Mouse (Mus musculus) gastrocnemius, adult 18-20 months (tissue): ENCODE data around the gene Gm45337. TPM values are rescaled to one million over a fixed set of nuclear protein-coding genes. Genes with fewer than 3 reads are reported as not detected.
A peak's percentile ranks its signal among the peaks of the same experiment; 100 is the strongest.
"Not testable (repeated sequence)": the region's sequence is repeated elsewhere in the genome, so short reads cannot be mapped to it uniquely, and the experiment has no call there.

ENCODE experiments used
- DNase-seq: peaks from one replicate; pipeline ENCODE4 v3.0.0; 2021; ENCODE audit warnings: low spot score
- long read RNA-seq, 2 experiments: library from polyadenylated mRNA; stranded (forward); transcript quantifications; one replicate each; pipeline ENCODE4 v2.0.0; 2021
- total RNA-seq, 2 experiments: library from RNA; stranded (reverse); gene quantifications; 2 replicates each; pipeline ENCODE4 v1.2.3; 2021

The Gm45337 gene
- not detected for total RNA-seq
- long read RNA-seq, experiment 1 = 0 reads
- long read RNA-seq, experiment 2 = 0 reads

DNA sequence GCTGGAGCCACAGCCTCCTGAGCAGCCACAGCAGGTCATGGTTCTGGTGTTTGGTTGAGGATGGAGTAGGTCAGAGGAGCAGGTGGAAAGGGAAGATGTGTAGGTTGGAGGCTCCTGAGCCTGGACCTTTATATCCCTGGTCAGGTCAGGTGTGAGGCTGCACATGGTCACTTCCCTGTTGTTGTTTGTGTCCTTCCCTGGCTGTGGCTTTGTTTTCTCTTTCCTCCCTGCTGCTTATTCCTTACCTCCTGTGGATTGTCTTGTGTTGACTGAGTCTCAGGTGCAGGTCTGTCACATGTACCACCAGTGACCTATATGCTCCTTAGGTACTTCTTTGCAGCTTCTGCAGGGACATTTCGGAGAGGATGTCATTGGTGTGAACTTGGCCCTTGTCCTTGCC, at the start of gene Gm45337:
Gene Gm45337, minus strand, starts transcription at position 101 of the 400 bp plus-strand sequence.
- DNase-seq = no peak

DNA sequence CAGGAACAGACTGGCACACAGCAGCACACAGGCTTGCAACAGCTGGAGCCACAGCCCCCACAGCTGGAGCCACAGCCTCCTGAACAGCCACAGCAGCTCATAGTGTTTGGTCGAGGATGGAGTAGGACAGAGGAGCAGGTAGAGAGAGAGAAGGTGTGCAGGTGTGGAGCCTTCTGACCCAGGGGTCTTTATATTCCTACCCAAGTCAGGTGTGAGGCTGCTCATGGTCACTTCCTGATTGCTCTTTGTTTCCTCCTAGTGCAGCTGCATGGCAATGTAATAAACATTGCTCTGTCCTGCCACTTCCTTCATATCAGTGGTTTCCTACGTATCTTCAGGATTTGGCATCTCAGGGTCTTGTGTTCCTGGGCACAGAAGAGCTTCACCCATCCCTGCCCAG, 45.9 kb upstream of the Gm45337 start, which contains the start of gene Gm10153:
Gene Gm10153, minus strand, starts transcription at position 101 of the 400 bp plus-strand sequence.
- no peak for DNase-seq

DNA sequence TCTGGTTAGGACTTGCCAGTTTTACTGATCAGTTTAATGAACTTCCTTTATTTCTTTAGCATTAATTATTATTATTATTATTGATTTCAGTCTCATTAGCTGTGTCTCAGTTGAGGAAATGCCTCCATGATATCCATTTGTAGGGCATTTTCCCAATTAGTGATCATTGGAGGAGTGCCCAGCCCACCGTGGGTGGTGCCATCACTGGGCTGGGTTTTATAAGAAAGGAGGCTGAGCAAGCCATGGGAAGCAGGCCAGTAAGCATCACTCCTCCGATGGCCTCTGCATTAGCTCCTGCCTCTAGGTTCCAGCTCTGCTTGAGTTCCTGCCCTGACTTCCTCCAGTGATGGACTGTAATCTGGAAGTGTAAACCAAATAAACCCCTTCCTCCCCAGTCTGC, 43.7 kb upstream of the Gm45337 start:
- DNase-seq = no peak

DNA sequence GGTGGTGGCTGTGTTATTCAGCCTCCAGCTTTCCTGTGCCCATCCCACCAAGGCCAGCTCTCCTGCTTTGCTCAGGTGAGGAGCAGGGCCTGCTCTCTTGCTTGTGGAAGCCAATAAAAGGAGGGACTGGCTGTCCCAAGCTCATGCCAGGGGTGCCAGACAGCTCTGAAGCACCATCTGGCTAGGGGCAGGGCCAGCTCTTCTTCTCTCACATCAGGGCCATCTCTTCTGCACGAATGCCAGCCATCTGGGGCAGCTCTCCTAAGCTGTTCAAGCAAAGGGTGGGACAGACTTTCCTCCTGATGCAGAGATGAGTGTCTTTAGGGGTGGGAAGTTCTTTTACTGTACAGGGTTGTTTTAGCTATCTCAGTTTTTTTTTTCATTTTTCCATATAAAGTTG, 36.6 kb upstream of the Gm45337 start:
- DNase-seq = no peak

DNA sequence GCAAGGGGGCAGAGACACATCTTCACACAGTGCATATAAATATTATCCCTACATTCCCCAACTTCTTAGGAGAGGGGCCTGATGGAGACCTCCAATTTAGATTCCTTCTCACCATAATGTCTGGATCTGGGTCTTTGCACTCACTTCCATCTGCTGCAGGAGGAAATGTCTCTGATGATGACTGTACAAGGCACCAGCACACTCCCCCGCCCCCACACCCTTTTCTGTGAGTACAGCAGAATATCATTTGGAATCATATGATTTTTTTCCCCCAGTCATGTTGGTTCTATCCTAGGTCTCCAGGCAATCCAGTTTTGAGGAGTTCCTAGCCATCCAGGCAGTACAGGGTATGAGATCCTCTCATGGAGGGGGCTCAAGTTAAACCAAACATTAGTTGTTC, 34.3 kb upstream of the Gm45337 start:
- no peak for DNase-seq

DNA sequence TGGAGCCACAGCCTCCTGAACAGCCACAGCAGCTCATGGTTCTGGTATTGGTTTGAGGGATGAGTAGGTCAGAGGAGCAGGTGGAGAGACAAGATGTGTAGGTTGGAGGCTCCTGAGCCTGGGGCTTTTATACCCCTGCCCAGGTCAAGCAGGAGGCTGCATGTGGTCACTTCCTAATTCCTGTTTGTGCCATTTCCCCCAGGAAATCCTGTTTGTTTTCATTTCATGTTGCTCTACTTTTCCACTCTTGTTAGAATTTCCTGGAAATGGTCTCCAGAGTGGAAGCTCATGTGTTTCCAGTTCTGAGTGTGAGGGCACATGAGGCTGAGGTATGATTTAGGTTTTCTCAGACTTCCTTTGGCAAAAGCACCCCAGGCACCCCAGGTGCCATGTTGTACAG, 31.5 kb upstream of the Gm45337 start, which contains the start of gene Krtap5-2:
Gene Krtap5-2, minus strand, starts transcription at position 101 of the 400 bp plus-strand sequence.
- not testable (repeated sequence) for DNase-seq

DNA sequence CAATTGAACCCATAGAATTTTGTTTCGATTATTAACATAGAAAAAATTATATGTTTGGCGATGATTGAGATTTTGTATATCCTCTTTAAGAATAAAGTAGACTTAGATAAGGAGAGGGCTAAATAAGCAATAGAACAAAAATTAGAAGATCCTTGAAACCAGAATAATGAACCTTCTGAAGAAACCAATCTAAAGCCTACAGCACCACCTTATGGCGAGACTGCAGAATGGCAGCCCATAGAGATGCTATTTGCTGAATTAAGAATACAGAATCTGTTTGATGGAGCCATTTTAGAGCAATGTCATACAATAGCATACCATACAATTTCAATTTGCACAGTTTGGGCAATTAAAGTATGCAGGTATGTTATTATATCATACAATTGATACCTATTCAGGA, 25.4 kb upstream of the Gm45337 start:
- no peak for DNase-seq

DNA sequence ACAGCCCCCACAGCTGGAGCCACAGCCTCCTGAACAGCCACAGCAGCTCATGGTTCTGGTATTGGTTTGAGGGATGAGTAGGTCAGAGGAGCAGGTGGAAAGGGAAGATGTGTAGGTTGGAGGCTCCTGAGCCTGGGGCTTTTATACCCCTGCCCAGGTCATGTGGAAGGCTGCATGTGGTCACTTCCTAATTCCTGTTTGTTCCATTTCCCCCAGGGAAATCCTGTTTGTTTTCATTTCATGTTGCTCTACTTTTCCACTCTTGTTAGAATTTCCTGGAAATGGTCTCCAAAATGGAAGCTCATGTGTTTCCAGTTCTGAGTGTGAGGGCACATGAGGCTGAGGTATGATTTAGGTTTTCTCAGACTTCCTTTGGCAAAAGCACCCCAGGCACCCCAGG, 21.2 kb upstream of the Gm45337 start, which contains the start of gene Gm4553:
Gene Gm4553, minus strand, starts transcription at position 101 of the 400 bp plus-strand sequence.
- not testable (repeated sequence) for DNase-seq

DNA sequence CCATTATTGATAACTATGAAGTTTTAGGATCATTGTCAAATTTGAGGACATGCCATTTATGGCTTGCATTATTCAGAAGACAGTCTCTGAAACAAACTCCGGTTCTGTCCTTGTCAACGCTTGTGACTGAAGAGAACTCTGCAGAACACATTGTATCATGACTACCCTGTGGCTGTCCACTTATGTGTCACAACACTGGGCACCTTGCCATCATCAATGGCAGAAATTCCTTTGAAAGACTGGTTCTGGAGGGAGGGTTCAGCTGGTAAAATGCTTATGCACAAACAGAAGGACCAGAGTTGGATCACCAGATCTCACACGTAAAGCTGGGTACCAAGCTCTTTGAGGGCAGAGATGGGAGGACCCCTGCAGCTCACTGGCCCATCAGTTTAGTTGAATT, 15.0 kb upstream of the Gm45337 start:
- DNase-seq = no peak

DNA sequence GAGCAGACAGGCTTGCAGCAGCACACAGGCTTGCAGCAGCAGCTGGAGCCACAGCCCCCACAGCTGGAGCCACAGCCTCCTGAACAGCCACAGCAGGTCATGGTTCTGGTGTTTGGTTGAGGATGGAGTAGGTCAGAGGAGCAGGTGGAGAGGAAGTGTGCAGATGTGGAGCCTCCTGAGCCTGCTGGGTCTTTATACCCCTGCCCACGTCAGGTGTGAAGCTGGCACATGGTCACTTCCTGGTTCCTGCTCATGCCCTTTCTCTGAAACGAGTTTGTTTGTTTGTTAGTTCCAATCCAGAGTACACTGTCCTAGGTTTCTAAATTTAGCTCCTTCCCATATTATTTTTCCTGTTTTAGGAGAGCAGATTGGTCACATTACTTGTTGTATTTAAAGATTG, 12.6 kb upstream of the Gm45337 start, which contains the start of gene Gm29735:
Gene Gm29735, minus strand, starts transcription at position 101 of the 400 bp plus-strand sequence.
- not testable (repeated sequence) for DNase-seq

DNA sequence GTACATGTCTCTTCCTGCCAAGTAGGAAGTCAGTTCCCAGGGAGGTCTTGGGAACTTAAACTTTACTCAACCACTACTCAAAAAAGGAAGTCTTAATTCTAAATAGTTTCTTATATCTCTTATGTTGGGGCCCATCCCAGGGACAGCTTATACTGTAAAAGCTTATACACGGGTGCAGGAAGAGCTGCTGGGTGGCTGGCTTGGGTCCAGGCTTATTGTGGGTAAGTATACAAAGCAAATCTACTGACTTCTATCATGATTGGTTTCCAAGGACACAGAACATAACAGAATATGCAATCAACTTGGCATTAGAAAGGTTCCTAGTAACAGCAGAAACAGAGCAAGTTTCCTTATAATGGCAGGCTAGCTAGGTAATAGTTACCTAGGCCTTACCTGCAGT, 10.9 kb upstream of the Gm45337 start:
- no peak for DNase-seq

DNA sequence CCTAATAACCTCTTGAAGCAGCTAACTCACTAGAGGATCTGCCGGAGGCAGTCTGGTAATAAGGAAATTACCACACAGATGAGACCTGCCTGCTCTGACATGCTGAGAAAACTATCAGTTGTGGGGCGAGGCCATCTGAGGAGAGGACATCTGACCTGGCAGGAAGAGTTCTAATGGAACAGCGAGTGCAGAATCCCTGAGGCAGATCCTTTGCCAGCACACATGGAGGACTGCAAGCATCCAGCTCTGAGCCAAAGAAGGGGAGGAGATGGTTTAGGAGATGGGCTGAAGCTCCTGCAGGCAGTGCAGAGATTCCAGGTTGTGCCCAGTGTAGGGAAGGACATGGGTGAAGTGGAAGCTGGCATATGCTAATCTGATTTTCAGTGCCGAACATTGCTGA, 7.8 kb upstream of the Gm45337 start:
- no peak for DNase-seq

DNA sequence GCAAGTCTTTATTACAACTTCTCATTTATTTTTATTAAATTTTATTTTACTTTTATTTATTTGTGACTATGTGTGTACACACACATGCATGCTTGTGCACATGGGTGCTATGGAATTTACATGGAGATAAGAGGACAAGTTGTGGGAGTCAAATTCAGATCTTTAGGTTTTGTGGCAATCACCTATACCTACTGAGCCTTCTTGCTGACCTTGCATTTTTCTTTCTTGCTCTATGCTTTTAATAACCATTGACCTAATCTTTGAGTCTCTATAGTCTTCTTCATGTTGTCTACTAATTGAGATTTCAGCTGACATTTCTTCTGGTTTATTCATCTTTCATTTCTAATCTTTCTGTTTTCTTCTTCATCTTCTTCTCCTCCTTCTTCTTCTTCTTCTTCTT, 4.2 kb upstream of the Gm45337 start:
- DNase-seq = no peak

DNA sequence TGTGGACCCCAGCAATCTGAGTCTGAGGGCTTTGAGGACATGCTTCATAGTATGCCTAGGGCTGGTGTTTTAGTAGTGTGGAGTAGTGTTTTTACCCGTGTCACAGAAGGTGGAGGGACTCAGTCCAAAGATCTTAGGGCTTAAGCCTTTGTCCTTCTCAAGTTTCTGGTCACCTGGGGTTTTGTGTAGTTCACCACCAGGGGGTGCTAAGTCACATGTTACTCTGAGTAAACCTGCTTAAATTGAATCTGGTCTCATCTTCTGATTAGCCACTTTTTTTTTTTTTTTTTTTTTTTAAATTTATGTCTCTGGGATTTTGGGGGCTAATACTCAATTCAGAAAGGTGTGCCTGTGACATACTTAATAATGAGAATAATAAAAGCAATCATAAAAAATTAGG, 1.6 kb upstream of the Gm45337 start:
- DNase-seq = peak; percentile 56

DNA sequence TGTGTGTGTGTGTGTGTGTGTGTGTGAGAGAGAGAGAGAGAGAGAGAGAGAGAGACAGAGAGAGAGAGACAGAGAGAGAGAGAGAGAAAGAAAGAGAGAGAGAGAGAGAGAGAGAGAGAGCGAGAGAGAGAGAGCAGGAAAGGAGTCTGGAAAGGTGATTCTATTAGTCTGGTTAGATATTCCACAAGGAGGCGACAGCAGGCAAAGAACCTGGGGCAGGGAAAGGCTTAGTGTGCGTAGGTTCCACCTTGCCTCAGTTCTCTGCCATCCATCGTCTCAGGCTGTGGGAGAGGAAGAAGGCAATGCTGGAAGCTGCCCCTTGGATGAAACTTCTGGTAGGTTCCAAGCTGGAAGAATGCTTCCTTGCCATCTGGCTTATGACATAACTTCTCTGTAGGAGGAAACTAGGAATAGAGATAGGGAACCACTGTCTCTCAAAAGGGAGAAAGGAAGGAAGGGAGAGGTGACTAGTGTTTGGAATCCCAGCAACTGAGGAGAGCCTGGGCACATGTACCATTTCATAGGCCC, 1.1 kb upstream of the Gm45337 start:
- no peak for DNase-seq

DNA sequence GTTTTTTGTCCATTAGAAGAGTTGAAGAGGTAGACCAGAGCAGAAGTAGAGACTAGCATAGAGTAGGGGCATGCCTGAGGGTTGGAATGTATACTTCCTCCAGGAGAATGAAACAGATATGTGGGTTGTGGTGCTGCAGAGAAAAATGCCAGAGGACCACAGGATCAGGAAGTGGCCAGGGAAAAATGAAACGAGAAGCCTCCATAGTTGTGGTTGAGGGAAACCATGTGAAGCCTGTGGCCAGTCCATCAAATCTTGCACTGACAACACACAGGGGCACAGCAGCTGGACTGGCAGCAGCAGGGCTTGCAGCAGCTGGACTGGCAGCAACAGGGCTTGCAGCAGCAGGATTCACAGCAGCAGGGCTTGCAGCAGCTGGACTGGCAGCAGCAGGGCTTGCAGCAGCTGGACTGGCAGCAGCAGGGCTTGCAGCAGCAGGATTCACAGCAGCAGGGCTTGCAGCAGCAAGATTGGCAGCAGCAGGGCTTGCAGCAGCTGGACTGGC, 849 bp downstream of the Gm45337 start:
- not testable (repeated sequence) for DNase-seq

DNA sequence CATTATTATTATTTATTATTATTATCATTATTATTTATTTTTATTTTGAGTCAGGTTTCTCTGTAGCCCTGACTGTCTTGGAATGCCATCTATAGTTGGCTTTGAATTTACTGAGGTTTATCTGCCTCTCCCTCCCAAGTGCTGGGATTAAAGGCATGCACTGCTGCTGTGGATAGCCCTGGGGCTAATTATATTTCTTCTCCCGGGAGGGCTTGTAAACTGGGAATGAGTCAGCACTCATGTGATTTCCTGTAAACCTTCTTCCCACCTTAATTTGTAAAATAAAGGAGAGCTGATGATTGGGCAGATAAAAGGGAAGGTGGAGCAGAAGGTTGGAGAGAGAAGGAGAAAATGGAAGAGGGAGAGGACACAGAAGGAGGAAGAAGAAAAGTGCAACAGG, 3.7 kb downstream of the Gm45337 start:
- no peak for DNase-seq

DNA sequence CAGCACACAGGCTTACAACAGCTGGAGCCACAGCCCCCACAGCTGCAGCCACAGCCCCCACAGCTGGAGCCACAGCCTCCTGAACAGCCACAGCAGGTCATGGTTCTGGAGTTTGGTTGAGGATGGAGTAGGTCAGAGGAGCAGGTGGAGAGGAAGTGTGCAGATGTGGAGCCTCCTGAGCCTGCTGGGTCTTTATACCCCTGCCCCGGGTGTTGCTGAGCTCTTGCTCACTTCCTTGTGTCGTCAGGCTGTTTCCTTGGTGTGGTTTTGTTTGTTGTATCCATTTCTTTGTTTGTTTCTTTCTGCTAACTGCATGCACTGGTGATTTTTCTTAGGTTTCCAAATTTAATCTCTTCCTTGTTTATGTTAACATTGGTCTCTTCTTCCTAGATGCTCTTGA, 8.5 kb downstream of the Gm45337 start, which contains the start of gene Gm39115:
Gene Gm39115, minus strand, starts transcription at position 101 of the 400 bp plus-strand sequence.
- DNase-seq = not testable (repeated sequence)

DNA sequence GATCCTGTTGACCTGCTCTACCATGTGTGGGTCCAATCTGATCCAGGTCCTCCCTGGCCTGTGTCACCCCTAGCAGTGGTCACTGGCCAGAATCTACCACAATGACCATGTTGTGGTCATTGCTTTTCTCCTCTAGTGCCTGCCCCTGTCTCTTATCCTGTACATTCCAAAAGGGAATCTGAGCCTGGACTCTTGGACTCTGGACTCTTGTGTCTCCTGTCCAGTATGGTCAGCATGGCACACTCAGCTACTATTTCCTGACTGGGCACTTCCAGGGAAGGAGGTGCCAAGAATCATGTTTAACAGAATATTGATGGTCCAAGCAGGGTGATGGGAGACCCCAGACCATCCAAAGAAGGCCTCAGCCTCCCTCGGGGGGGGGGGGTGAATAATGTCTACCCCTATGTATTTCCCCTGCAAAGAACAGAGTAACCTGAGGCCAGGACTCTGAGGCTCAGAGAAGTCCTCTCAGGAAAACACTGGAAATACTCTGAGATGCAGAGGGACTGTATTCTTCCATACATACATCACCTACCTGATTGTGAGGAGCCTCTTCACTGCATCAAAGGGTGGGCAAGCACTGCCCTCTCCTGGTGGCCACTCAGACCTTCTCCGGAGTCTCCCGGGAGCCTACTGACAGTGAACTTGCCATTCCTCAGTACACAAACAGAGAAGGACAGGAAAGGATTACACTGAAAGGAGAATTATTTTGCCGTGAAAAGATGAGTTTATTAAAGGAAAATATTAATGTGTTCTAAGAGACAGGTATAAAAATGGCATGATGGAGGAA, 10.0 kb downstream of the Gm45337 start:
- no peak for DNase-seq

DNA sequence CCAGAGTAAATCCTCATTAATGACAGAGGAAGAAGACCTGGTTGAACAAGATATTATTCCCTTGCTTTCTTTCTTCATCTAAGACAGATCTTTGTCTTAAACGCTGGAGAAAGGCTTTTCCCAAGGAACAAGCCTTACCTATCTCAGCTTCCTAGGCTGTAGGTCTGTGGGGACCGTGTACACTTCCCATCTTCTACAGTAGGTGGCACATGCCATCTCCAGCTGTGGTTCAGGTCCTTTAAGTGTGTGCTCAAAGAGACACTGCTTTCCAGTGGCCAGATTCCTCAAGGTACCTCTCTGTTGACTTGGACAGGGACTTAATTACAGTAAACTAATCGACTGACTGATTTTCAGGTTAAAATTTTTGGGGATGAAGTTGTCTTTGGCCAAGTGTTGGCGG, 15.6 kb downstream of the Gm45337 start:
- no peak for DNase-seq

DNA sequence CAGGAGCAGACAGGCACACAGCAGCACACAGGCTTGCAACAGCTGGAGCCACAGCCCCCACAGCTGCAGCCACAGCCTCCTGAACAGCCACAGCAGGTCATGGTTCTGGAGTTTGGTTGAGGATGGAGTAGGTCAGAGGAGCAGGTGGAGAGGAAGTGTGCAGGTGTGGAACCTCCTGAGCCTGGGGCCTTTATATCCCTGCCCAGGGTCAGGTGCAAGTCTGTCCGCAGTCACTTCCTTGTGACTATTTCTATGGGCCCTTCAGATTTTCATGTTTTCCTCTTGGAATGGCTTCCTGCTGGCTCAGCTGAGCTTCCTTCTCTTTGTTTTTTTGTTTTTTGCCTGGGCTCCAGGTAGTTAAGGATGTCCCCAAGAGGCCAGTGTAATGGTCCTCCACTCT, 23.8 kb downstream of the Gm45337 start, which contains the start of gene Gm45618:
Gene Gm45618, minus strand, starts transcription at position 101 of the 400 bp plus-strand sequence.
- DNase-seq = not testable (repeated sequence)

DNA sequence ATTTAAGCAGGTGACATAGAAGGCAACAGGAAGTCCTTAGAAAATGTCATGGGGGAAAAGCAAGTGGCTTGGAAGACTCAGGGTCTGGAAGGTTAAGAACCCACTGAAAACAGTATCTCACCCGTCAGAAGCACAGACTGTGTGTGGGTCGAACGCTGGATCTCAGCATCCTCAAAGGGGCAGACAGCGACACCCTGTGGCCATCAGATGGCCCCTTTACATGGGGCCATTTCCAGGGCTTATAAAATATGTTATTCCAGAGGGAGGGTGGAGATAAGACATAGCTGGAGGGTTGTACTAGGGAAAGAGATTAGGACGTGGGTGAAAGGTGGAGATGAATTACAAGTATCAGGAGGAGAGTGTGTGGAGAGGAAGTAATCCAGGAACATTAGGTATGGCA, 24.8 kb downstream of the Gm45337 start:
- DNase-seq = no peak
